Mouse (Mus musculus) embryonic facial prominence, embryonic 12.5 days (tissue): ENCODE results near the gene Iqschfp. TPM values are rescaled to one million over a fixed set of nuclear protein-coding genes. Genes with fewer than 3 reads are reported as not detected.

ENCODE experiments used
- ATAC-seq: fragments of 200-750 bp; cut with Nextera tagmentation; 2 replicates; pipeline ENCODE4 v1.8.0; 2017; ENCODE audit not compliant: insufficient number of reproducible peaks, insufficient read depth, low FRiP score, low TSS enrichment
- H3K27ac ChIP-seq: fragments of 300-500 bp; sonication (generic); 2 replicates; pipeline ENCODE4 v1.5.1; 2016; ENCODE audit warnings: mild to moderate bottlenecking
- H3K27me3 ChIP-seq: fragments of 300-500 bp; sonication (generic); 2 replicates; pipeline ENCODE4 v1.6.1; 2016; ENCODE audit warnings: mild to moderate bottlenecking, moderate library complexity
- H3K36me3 ChIP-seq: fragments of 300-500 bp; sonication (generic); 2 replicates; pipeline ENCODE4 v1.6.1; 2016; ENCODE audit warnings: mild to moderate bottlenecking
- H3K4me1 ChIP-seq: fragments of 300-500 bp; sonication (generic); 2 replicates; pipeline ENCODE4 v1.6.1; 2016
- H3K4me2 ChIP-seq: fragments of 300-500 bp; sonication (generic); replicated peaks from 2 replicates; pipeline ENCODE4 v1.6.1; 2016; ENCODE audit warnings: mild to moderate bottlenecking, moderate library complexity
- H3K4me3 ChIP-seq: fragments of 300-500 bp; sonication (generic); 2 replicates; pipeline ENCODE4 v1.5.1; 2016; ENCODE audit warnings: mild to moderate bottlenecking
- H3K9ac ChIP-seq: fragments of 300-500 bp; sonication (generic); 2 replicates; pipeline ENCODE4 v1.6.1; 2016; ENCODE audit warnings: mild to moderate bottlenecking, moderate library complexity
- H3K9me3 ChIP-seq: fragments of 300-500 bp; sonication (generic); 2 replicates; pipeline ENCODE4 v1.6.1; 2016; ENCODE audit warnings: mild to moderate bottlenecking, moderate library complexity
- WGBS: fragments of 180-500 bp; shearing (Covaris S2); methylation state at CpG from one replicate; pipeline ENCODE4 v1.1.7; 2016; 5-methylcytosine and 5-hydroxymethylcytosine counted together
- polyA plus RNA-seq: library from polyadenylated mRNA; unstranded; fragments of >200 nt; fragmentation: Nextera tagmentation; extraction: Ambion mirVana; gene quantifications from 2 replicates; pipeline ENCODE4 v1.2.1, GENCODE M21; 2016

Gene Iqschfp
- polyA plus RNA-seq, 1 experiment from 2014 or later, result 0.13 TPM

- 75% methylated on average over 5 of the region's 5 CpGs for WGBS
- 0 out of 2 replicates have a peak, but pooled peaks cover 5% of the 10 kb centered on the region for H3K36me3 ChIP-seq
Measured at GRCm38 (mm10) chr3:68619097-68619496, 727.1 kb downstream of the Iqschfp start.

GRCm38 (mm10) chr3:68621971-68622370 is 729.9 kb downstream of the Iqschfp start:
- Histone ChIP-seq H3K36me3 (peaks cover 5% of the 10 kb centered on the region; the same call in 1 of the 2 replicates), H3K4me1 (no peaks in the 10 kb centered on the region), H3K27ac (no peak overlapping the region), H3K4me3 (no peak overlapping the region), H3K27me3 (no peaks in the 10 kb centered on the region), H3K9me3 (no peaks in the 10 kb centered on the region), H3K9ac (no peak overlapping the region), H3K4me2 (no peak overlapping the region)
- no peak for ATAC-seq
- WGBS, result 92% methylated on average over 3 of the region's 3 CpGs

More at GRCm38 (mm10) chr3:68619097-68619496, 727.1 kb downstream of the Iqschfp start:
- no peak for ATAC-seq
- Histone ChIP-seq H3K4me3 (no peak overlapping the region), H3K9me3 (no peaks in the 10 kb centered on the region), H3K4me1 (no peaks in the 10 kb centered on the region), H3K27me3 (no peaks in the 10 kb centered on the region), H3K9ac (no peak overlapping the region), H3K27ac (no peak overlapping the region), H3K4me2 (no peak overlapping the region)

DNA sequence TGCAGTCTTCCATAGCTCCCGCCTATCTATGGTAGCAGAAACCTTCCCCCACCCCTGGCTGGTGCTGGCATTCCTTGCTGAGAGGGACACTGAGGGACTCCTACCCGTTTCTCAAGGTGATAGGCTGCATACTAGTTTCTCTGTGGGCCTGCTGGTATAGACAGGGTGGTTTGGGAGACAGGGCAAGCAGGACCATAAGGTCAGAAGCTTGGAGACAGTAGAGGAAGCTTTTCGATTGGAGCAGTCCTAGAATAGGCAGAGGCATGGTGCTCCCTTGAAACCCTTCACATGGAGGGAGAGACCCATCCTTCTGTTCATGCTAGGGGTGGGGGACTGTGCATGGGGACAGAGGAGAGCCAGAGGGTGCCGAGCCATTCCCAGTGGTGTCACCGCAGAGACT is 731.0 kb downstream of the Iqschfp start:
- H3K27me3 ChIP-seq, result no peaks in the 10 kb centered on the region
- H3K27ac ChIP-seq, result no peak overlapping the region
- no peak overlapping the region for H3K4me3 ChIP-seq
- no peaks in the 10 kb centered on the region for H3K9me3 ChIP-seq
- H3K4me1 ChIP-seq, result no peaks in the 10 kb centered on the region
- no peak overlapping the region for H3K4me2 ChIP-seq
- 83% methylated on average over 5 of the region's 5 CpGs for WGBS
- H3K9ac ChIP-seq, result no peak overlapping the region
- ATAC-seq, result no peak
- peaks cover 5% of the 10 kb centered on the region; the same call in 1 of the 2 replicates for H3K36me3 ChIP-seq

DNA sequence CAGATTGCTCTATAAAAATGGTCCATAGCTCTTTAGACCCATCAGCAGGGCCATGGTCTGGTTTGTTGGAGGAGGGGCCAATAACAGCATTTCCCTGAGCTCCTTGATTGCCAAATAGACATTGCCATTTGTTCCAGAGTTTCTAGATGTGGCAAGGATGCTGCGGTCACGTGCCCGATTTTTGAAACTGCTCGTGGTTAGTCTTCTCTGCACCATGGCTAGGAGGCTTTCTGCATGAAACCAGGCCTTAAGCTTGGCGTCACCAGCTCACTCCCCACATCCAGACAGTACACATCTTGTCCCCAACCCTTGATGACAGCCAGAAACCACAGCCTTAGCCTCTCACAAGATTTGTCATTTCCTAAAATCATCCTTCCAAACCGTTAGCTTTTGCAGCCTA is 732.4 kb downstream of the Iqschfp start:
- 81% methylated on average over 6 of the region's 6 CpGs for WGBS
- Histone ChIP-seq H3K4me1 (no peaks in the 10 kb centered on the region), H3K9me3 (no peaks in the 10 kb centered on the region), H3K36me3 (peaks cover 5% of the 10 kb centered on the region; the same call in 1 of the 2 replicates), H3K27me3 (no peaks in the 10 kb centered on the region), H3K27ac (no peak overlapping the region), H3K4me3 (no peak overlapping the region), H3K9ac (no peak overlapping the region), H3K4me2 (no peak overlapping the region)
- no peak for ATAC-seq

- Histone ChIP-seq H3K9ac (no peak overlapping the region), H3K4me1 (no peaks in the 10 kb centered on the region), H3K36me3 (no peaks in the 10 kb centered on the region; the same call in 1 of the 2 replicates), H3K27ac (no peak overlapping the region), H3K4me3 (no peak overlapping the region), H3K9me3 (no peaks in the 10 kb centered on the region), H3K27me3 (no peaks in the 10 kb centered on the region), H3K4me2 (no peak overlapping the region)
- ATAC-seq, result no peak
- WGBS, result 80% methylated on average over 4 of the region's 4 CpGs
Measured at GRCm38 (mm10) chr3:68630261-68630660, 738.2 kb downstream of the Iqschfp start.

DNA sequence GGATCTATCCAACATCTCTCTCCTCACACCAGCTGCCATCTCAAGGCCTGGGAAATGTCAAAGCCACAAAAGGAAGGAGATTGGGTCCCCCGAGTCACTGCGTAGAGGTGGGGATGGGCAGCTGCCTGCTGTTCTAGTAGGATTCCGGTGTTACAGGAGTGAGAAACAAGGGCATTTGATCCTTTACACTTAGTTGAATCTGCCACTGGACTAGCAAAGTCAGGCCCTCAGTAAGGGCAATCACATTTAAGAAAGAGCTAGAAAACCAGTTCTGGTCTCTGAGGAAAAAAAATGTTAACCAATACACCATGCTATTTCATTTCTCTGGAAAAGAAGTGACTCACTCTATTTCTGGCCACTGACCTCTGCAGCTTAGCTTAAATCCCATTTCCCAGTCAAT is 738.8 kb downstream of the Iqschfp start:
- no peak for ATAC-seq
- H3K4me3 ChIP-seq, result no peak overlapping the region
- WGBS, result 82% methylated on average over 3 of the region's 3 CpGs

GRCm38 (mm10) chr3:68632714-68633113 is 740.7 kb downstream of the Iqschfp start:
- H3K9ac ChIP-seq, result no peak overlapping the region
- no peak for ATAC-seq
- H3K4me1 ChIP-seq, result no peaks in the 10 kb centered on the region
- H3K36me3 ChIP-seq, result no peaks in the 10 kb centered on the region
- H3K9me3 ChIP-seq, result no peaks in the 10 kb centered on the region
- no peaks in the 10 kb centered on the region for H3K27me3 ChIP-seq
- H3K27ac ChIP-seq, result no peak overlapping the region
- no peak overlapping the region for H3K4me3 ChIP-seq
- 81% methylated on average over 3 of the region's 3 CpGs for WGBS
- no peak overlapping the region for H3K4me2 ChIP-seq

More for the DNA sequence above, 738.8 kb downstream of the Iqschfp start:
- no peaks in the 10 kb centered on the region for H3K9me3 ChIP-seq
- no peaks in the 10 kb centered on the region; the same call in 1 of the 2 replicates for H3K36me3 ChIP-seq
- H3K27me3 ChIP-seq, result no peaks in the 10 kb centered on the region
- no peak overlapping the region for H3K9ac ChIP-seq
- H3K4me1 ChIP-seq, result no peaks in the 10 kb centered on the region
- no peak overlapping the region for H3K4me2 ChIP-seq
- no peak overlapping the region for H3K27ac ChIP-seq

GRCm38 (mm10) chr3:68633577-68633976 is 741.5 kb downstream of the Iqschfp start:
- Histone ChIP-seq H3K27ac (no peak overlapping the region), H3K36me3 (no peaks in the 10 kb centered on the region), H3K27me3 (no peaks in the 10 kb centered on the region), H3K9ac (no peak overlapping the region), H3K9me3 (no peaks in the 10 kb centered on the region), H3K4me2 (no peak overlapping the region), H3K4me1 (no peaks in the 10 kb centered on the region), H3K4me3 (no peak overlapping the region)
- no peak for ATAC-seq
- 93% methylated on average over 4 of the region's 4 CpGs for WGBS

DNA sequence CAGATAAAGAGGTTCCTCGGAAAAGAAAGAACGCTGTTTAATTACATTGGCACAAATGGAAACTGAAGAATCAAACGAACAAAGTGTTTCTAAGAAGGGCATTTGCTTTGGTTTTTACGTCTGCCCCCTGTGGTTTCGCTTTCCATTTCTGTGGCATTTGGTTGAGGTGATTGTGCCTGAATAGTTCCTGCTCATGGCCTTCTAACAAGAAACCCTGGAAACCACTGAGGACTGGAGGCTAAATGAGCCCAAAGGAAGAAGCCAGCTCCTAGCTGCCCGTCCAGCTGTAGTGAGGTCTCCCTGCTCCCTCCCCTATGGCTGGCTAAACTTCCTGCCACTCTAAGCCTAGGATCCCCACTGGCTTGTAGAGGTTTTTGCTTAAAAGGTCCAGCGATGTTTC is 745.9 kb downstream of the Iqschfp start:
- ATAC-seq, result no peak
- H3K4me2 ChIP-seq, result no peak overlapping the region
- H3K4me1 ChIP-seq, result no peaks in the 10 kb centered on the region
- no peaks in the 10 kb centered on the region for H3K36me3 ChIP-seq
- H3K9ac ChIP-seq, result no peak overlapping the region
- WGBS, result 27% methylated on average over 7 of the region's 7 CpGs
- H3K27me3 ChIP-seq, result no peaks in the 10 kb centered on the region
- no peak overlapping the region for H3K27ac ChIP-seq
- no peaks in the 10 kb centered on the region for H3K9me3 ChIP-seq
- H3K4me3 ChIP-seq, result no peak overlapping the region

DNA sequence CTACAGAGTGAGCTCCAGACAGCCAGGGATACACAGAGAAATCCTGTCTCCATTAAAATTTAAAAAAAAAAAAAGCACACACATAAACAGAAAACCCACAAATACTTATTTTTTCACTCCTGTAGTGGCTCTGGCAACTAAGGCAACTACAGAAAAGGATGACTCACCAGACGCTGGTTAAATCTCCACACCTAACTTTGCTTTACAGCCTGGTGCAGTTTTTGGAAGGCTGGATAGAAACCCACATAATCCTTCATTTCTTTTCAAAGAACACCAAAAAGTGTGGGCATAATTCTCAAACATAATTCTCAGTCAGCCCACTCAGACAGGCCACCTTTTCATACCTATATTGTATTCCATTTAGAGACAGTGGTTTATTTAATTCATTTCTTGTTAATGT is 746.7 kb downstream of the Iqschfp start:
- H3K9ac ChIP-seq, result no peak overlapping the region
- no peak overlapping the region for H3K27ac ChIP-seq
- no peaks in the 10 kb centered on the region for H3K4me1 ChIP-seq
- H3K36me3 ChIP-seq, result no peaks in the 10 kb centered on the region
- no peak overlapping the region for H3K4me2 ChIP-seq
- H3K4me3 ChIP-seq, result no peak overlapping the region
- H3K9me3 ChIP-seq, result no peaks in the 10 kb centered on the region
- no peak for ATAC-seq
- H3K27me3 ChIP-seq, result no peaks in the 10 kb centered on the region
- WGBS, result 86% methylated on average over 1 of the region's 1 CpGs

DNA sequence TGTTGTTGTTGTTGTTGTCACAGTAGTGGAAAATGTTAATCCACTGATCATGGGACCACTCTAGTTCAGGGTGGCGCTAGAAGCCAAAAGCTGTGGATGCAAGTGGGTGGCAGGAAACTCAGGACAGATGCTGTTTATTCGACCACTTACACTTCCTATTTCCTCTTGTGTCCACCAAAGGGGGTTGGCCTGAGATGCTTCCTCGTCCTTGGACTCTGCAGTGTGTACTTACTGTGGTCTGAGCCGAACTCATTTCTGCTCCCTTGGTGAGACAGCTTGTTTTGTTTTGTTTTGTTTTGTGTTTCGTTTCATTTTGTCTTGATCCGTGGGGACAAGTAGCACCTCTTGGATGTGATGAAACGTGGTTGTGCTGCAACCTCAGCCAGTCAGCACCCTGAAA is 750.9 kb downstream of the Iqschfp start:
- Histone ChIP-seq H3K27me3 (no peaks in the 10 kb centered on the region), H3K36me3 (no peaks in the 10 kb centered on the region), H3K9me3 (no peaks in the 10 kb centered on the region), H3K27ac (no peak overlapping the region), H3K4me1 (no peaks in the 10 kb centered on the region), H3K4me2 (no peak overlapping the region), H3K4me3 (no peak overlapping the region), H3K9ac (no peak overlapping the region)
- no peak for ATAC-seq
- whole genome bisulfite sequencing, result 79% methylated on average over 7 of the region's 7 CpGs

- H3K9me3 ChIP-seq, result no peaks in the 10 kb centered on the region
- H3K4me3 ChIP-seq, result no peak overlapping the region
- no peak overlapping the region for H3K4me2 ChIP-seq
- ATAC-seq, result no peak
- no peaks in the 10 kb centered on the region for H3K4me1 ChIP-seq
- no peaks in the 10 kb centered on the region for H3K36me3 ChIP-seq
- H3K27me3 ChIP-seq, result no peaks in the 10 kb centered on the region
- 86% methylated on average over 6 of the region's 6 CpGs for WGBS
- no peak overlapping the region for H3K9ac ChIP-seq
- H3K27ac ChIP-seq, result no peak overlapping the region
Measured at GRCm38 (mm10) chr3:68646387-68647130, 754.5 kb downstream of the Iqschfp start.
